Mouse (Mus musculus): ENCODE results near the gene Pigyl. TPM values are rescaled to one million over a fixed set of nuclear protein-coding genes. Genes with fewer than 3 reads are reported as not detected.

Gene Pigyl
- 16.3 and 34.4 TPM in 2 replicates for total RNA-seq (2017)

- peak; percentile 96 for ATAC-seq (replicated peaks; ENCODE audit: low read depth, poor library complexity, severe bottlenecking)
Observed at GRCm38 (mm10) chr9:22156497-22157245, at the start of gene Pigyl. Gene Pigyl (plus strand): TSS chr9:22156846.

GRCm38 (mm10) chr9:22108194-22108593, 48.5 kb upstream of the Pigyl start:
- no peak for ATAC-seq (replicated peaks; ENCODE audit: low read depth, poor library complexity, severe bottlenecking)

GRCm38 (mm10) chr9:22115635-22116034, 41.0 kb upstream of the Pigyl start:
- no peak for ATAC-seq (replicated peaks; ENCODE audit: low read depth, poor library complexity, severe bottlenecking)

- ATAC-seq (replicated peaks; ENCODE audit: low read depth, poor library complexity, severe bottlenecking), result no peak
Observed at GRCm38 (mm10) chr9:22116086-22116485, 40.6 kb upstream of the Pigyl start.

- peak; percentile 97 for ATAC-seq (replicated peaks; ENCODE audit: low read depth, poor library complexity, severe bottlenecking)
Observed at GRCm38 (mm10) chr9:22116740-22117426, 39.8 kb upstream of the Pigyl start, which contains the start of gene Elof1. Gene Elof1 (minus strand): TSS chr9:22117172.

GRCm38 (mm10) chr9:22117754-22118456, 38.7 kb upstream of the Pigyl start:
- ATAC-seq (replicated peaks; ENCODE audit: low read depth, poor library complexity, severe bottlenecking), result peak; percentile 40

GRCm38 (mm10) chr9:22119543-22119942, 37.1 kb upstream of the Pigyl start:
- ATAC-seq (replicated peaks; ENCODE audit: low read depth, poor library complexity, severe bottlenecking), result no peak

GRCm38 (mm10) chr9:22121545-22121944, 35.1 kb upstream of the Pigyl start:
- ATAC-seq (replicated peaks; ENCODE audit: low read depth, poor library complexity, severe bottlenecking), result no peak

- ATAC-seq (replicated peaks; ENCODE audit: low read depth, poor library complexity, severe bottlenecking), result no peak
Observed at GRCm38 (mm10) chr9:22122005-22122404, 34.6 kb upstream of the Pigyl start.

GRCm38 (mm10) chr9:22123069-22123609, 33.5 kb upstream of the Pigyl start:
- ATAC-seq (replicated peaks; ENCODE audit: low read depth, poor library complexity, severe bottlenecking), result no peak

GRCm38 (mm10) chr9:22124169-22124568, 32.5 kb upstream of the Pigyl start:
- no peak for ATAC-seq (replicated peaks; ENCODE audit: low read depth, poor library complexity, severe bottlenecking)

GRCm38 (mm10) chr9:22125246-22126027, 31.2 kb upstream of the Pigyl start:
- peak; percentile 58 for ATAC-seq (replicated peaks; ENCODE audit: low read depth, poor library complexity, severe bottlenecking)

GRCm38 (mm10) chr9:22131226-22131981, 25.2 kb upstream of the Pigyl start:
- ATAC-seq (replicated peaks; ENCODE audit: low read depth, poor library complexity, severe bottlenecking), result peak; percentile 69

GRCm38 (mm10) chr9:22132220-22132619, 24.4 kb upstream of the Pigyl start:
- no peak for ATAC-seq (replicated peaks; ENCODE audit: low read depth, poor library complexity, severe bottlenecking)

GRCm38 (mm10) chr9:22134246-22134890, 22.3 kb upstream of the Pigyl start:
- no peak for ATAC-seq (replicated peaks; ENCODE audit: low read depth, poor library complexity, severe bottlenecking)

- ATAC-seq (replicated peaks; ENCODE audit: low read depth, poor library complexity, severe bottlenecking), result no peak; the same call in 1 of the 2 replicates
Observed at GRCm38 (mm10) chr9:22134988-22135643, 21.5 kb upstream of the Pigyl start.

GRCm38 (mm10) chr9:22135644-22136390, 20.8 kb upstream of the Pigyl start, which contains the start of gene Acp5:
Gene Acp5 (minus strand): TSS chr9:22135711.
- no peak; the same call in 1 of the 2 replicates for ATAC-seq (replicated peaks; ENCODE audit: low read depth, poor library complexity, severe bottlenecking)

Measured in common myeloid progenitor, adult 5-6 weeks (primary cell).